ENCODE assay signal across 9 mouse cellular contexts in the genomic region with DNA sequence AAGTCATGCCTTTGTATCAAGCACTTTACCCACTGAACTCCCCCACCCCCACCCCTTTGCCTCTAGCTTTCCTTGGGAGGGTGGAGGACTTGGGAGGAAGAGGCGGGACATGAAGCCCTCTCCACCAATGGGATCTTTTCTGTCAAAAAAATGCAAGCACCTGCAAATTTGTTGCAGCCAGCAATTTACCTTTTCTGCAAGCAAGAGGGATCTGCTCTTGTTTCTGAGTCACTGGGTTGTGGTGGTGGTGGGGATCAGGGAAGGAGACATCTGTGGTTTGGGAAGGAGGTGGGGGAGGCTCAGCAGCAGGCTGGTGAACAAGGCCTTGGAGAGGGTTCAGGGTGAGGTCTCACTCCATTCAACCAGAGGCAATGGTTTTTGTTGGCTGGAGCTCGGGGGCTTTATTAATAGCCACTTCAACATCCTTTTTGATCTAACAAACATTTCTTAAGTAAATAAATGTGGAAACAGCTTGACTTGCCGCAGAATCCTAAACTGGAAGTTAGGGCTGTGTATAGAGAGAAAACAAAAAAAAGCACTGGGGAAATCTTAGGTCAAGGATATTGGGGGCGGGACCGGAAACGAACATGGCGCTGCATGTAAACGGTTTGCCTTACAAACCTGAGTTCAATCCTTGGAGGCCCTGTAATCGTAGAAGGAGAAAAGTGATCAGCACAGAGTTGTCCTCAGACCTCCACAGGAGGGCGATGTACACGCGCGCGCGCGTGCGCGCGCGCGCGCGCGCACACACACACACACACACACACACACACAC. TPM values are rescaled to one million over a fixed set of nuclear protein-coding genes. Genes with fewer than 3 reads are reported as not detected.
DNase-seq lines count a peak whose midpoint lies in the region; ATAC-seq and TF ChIP-seq lines count a peak whose summit lies in the region.
"Had no signal": no experiment of that assay in that cellular context is flagged by ENCODE, and none has a peak within 500 bp of the region (broad histone marks: within the 10 kb centered on the region; RNA-seq: fewer than 3 reads in every experiment).

No protein-coding gene starts in this region.

- peak; percentile 13 for DNase-seq in liver, adult 2 months (ENCODE audit: extremely low read depth, low read depth, low spot score)
- peak; percentile 88 for DNase-seq in R1 (ENCODE audit: low read depth, low spot score)
- DNase-seq in hindbrain, postnatal 0 days (ENCODE audit: low spot score) = peak; percentile 33
- DNase-seq in lung, postnatal 25 days (ENCODE audit: low spot score) = peak; percentile 17
- DNase-seq in gastrocnemius, adult 8-10 months (ENCODE audit: low spot score in 2 of 2) = no peak
- DNase-seq: liver, postnatal 0 days had no signal

- no peaks in the 10 kb centered on the region for H3K27me3 ChIP-seq in liver, adult 2 months (ENCODE audit: control insufficient read depth, insufficient read depth, low read length)
- peaks cover 44% of the 10 kb centered on the region for H3K27me3 ChIP-seq in liver, embryonic 12.5 days (replicated peaks)
- no peaks in the 10 kb centered on the region for H3K27me3 ChIP-seq in hindbrain, postnatal 0 days (ENCODE audit: insufficient read depth, low read length)
- peaks cover 66% of the 10 kb centered on the region for H3K27me3 ChIP-seq in heart, embryonic 12.5 days (replicated peaks)
- H3K27me3 ChIP-seq: Patski had no signal

- no peak for ATAC-seq in liver, embryonic 12.5 days
- ATAC-seq in hindbrain, postnatal 0 days = no peak
- ATAC-seq in heart, embryonic 12.5 days (ENCODE audit: insufficient number of reproducible peaks, low FRiP score) = no peak
- ATAC-seq: liver, postnatal 0 days; Patski had no signal

- TF ChIP-seq CTCF in liver, adult 2 months (IDR thresholded peaks at IDR 0.05; ENCODE audit: low read depth, low read length) = no peak
- TF ChIP-seq CTCF in hindbrain, postnatal 0 days (IDR thresholded peaks at IDR 0.05; ENCODE audit: low read depth) = no peak

- no peak for TF ChIP-seq POLR2A in liver, adult 2 months (IDR thresholded peaks at IDR 0.05; ENCODE audit: extremely low read depth, insufficient read depth, low read length)

- 63% methylated on average over 24 of the region's 24 CpGs for WGBS in liver, adult 2 months
- WGBS in liver, embryonic 12.5 days (ENCODE audit: insufficient replicate concordance) = 51% methylated on average over 24 of the region's 24 CpGs
- WGBS in hindbrain, postnatal 0 days = 83% methylated on average over 24 of the region's 24 CpGs
- WGBS in heart, embryonic 12.5 days = 67% methylated on average over 19 of the region's 24 CpGs

- H3K27ac ChIP-seq in liver, adult 2 months (replicated peaks; ENCODE audit: insufficient read depth, low read depth, low read length) = no peak overlapping the region
- H3K27ac ChIP-seq in liver, embryonic 12.5 days = no peak overlapping the region
- H3K27ac ChIP-seq in hindbrain, postnatal 0 days = no peak overlapping the region
- H3K27ac ChIP-seq in heart, embryonic 12.5 days (ENCODE audit: poor library complexity, severe bottlenecking) = no peak overlapping the region

- no peak overlapping the region for H3K9ac ChIP-seq in liver, adult 2 months (ENCODE audit: low read depth, low read length)
- H3K9ac ChIP-seq in liver, embryonic 12.5 days = no peak overlapping the region
- H3K9ac ChIP-seq in hindbrain, postnatal 0 days (replicated peaks; ENCODE audit: low read length) = no peak overlapping the region
- no peak overlapping the region for H3K9ac ChIP-seq in heart, embryonic 12.5 days
- H3K9ac ChIP-seq: liver, postnatal 0 days had no signal

- H3K4me3 ChIP-seq in liver, adult 2 months (ENCODE audit: insufficient read depth, low read depth, low read length) = no peak overlapping the region
- no peak overlapping the region for H3K4me3 ChIP-seq in liver, embryonic 12.5 days
- H3K4me3 ChIP-seq in hindbrain, postnatal 0 days (ENCODE audit: low read length) = no peak overlapping the region
- no peak overlapping the region for H3K4me3 ChIP-seq in heart, embryonic 12.5 days

- H3K79me2 ChIP-seq in liver, adult 2 months (ENCODE audit: control insufficient read depth, insufficient read depth, low read length) = no peaks in the 10 kb centered on the region

- H3K36me3 ChIP-seq in liver, adult 2 months (ENCODE audit: control insufficient read depth, insufficient read depth, low read length) = no peaks in the 10 kb centered on the region
- no peaks in the 10 kb centered on the region for H3K36me3 ChIP-seq in liver, embryonic 12.5 days
- no peaks in the 10 kb centered on the region for H3K36me3 ChIP-seq in hindbrain, postnatal 0 days (ENCODE audit: insufficient read depth, low read length)
- H3K36me3 ChIP-seq in heart, embryonic 12.5 days = no peaks in the 10 kb centered on the region

- H3K4me2 ChIP-seq in liver, embryonic 12.5 days = no peak overlapping the region
- no peak overlapping the region for H3K4me2 ChIP-seq in hindbrain, postnatal 0 days (ENCODE audit: low read depth, low read length)
- H3K4me2 ChIP-seq in heart, embryonic 12.5 days = no peak overlapping the region

- H3K9me3 ChIP-seq in liver, embryonic 12.5 days (replicated peaks) = no peaks in the 10 kb centered on the region
- no peaks in the 10 kb centered on the region for H3K9me3 ChIP-seq in hindbrain, postnatal 0 days (ENCODE audit: low read length)
- no peaks in the 10 kb centered on the region for H3K9me3 ChIP-seq in heart, embryonic 12.5 days (replicated peaks)

- H3K4me1 ChIP-seq in liver, adult 2 months (ENCODE audit: control insufficient read depth, insufficient read depth, low read length) = no peaks in the 10 kb centered on the region
- H3K4me1 ChIP-seq in liver, embryonic 12.5 days = 0 out of 2 replicates have a peak, but pooled peaks cover 5% of the 10 kb centered on the region
- H3K4me1 ChIP-seq in hindbrain, postnatal 0 days (ENCODE audit: insufficient read depth, low read length) = peaks cover 31% of the 10 kb centered on the region
- peaks cover 36% of the 10 kb centered on the region for H3K4me1 ChIP-seq in heart, embryonic 12.5 days (replicated peaks)

RNA-seq across cellular contexts. Expression of a gene that starts 42.8 kb away (rescaled TPM):
- total RNA-seq in liver, adult 2 months (2014; rRNA removed) = 15.4 and 18.6 TPM in 2 replicates
- polyA plus RNA-seq in liver, adult 2 months (2012; rRNA removed) = 40.4 and 52.5 TPM in 2 replicates
- 1.3 and 1.4 TPM in 2 replicates for polyA plus RNA-seq in liver, embryonic 12.5 days (2016; fragmentation: Nextera tagmentation; extraction: Ambion mirVana)
- total RNA-seq in hindbrain, postnatal 0 days (2014; rRNA removed) = 34.9 and 37.5 TPM in 2 replicates
- 29.5 and 33.5 TPM in 2 replicates for polyA plus RNA-seq in hindbrain, postnatal 0 days (2015; fragmentation: Nextera tagmentation; extraction: Ambion mirVana)
- polyA plus RNA-seq in heart, embryonic 12.5 days (2016; fragmentation: Nextera tagmentation; extraction: Ambion mirVana) = 1.1 and 1.4 TPM in 2 replicates
- total RNA-seq in gastrocnemius, adult 8-10 months (2022) = 1 to 10 TPM; 3.8 to 6.1 (median 5.3) TPM

Comparison
In these comparisons a context has a peak if more than half of its experiments do, and no peak if none do; other contexts are left out.
1. RNA of a gene that starts 42.8 kb away (polyA plus RNA-seq): 40.4 to 52.5 TPM in liver, adult 2 months and 29.5 to 33.5 TPM in hindbrain, postnatal 0 days; 1.3 to 1.4 TPM in liver, embryonic 12.5 days and 1.1 to 1.4 TPM in heart, embryonic 12.5 days; every median in the first group is over 10 times any median in the second.
2. DNase-seq: peak in liver, adult 2 months (single experiment), R1 (single experiment), hindbrain, postnatal 0 days (single experiment) and lung, postnatal 25 days (single experiment); none in gastrocnemius, adult 8-10 months (0 of 2).